Comparison of ENCODE assay signal across 9 mouse cellular contexts in the genomic region with DNA sequence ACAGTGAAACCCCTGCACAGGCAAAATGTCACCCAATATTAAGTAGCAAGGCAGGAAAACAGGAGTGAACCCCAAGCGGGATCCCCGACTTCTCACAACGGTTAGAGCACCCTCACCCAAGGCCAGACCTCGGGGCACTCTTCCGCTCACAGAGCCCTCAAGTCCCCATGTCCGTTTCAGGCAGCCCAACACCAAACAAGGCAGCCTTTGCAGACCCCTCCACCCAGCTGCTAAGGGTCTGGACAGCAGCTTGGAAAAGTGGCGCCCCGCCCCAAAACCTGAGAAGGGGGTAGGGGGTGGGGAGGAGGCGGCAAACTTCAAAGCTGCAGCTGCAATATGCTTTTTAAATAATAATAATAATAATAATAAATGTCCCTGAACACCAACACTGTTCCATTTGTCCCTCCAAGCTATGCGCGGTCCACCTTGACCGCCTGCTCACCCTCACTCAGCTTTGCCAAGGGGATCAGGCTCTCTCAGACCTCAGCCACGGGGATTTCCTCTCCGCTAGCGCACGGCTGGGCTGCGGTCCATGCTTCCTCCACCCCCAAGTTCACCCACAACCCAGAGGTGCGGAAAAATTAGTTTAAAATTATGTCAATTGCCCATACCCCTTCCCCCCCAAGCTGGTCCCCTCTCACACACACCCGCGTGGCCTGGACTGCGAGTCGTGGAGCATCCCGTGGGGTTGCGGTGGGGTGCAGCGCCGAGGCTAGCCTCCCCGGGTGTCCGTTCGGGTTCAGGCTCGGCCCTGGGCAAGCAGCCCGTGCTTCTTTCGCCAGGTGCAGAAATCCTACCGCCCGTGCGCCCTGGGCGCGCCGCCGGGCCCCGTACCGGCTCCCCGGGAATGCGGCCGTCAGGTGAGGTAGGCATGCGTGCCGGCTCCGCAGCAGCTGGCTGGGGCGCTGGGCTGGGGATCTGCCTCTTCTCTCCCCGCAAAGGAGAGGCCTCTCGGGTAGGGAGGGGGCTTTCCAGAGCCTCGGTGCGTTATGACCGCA.
A peak's percentile ranks its signal among the peaks of the same experiment; 100 is the strongest.
DNase-seq lines count a peak whose midpoint lies in the region; ATAC-seq and TF ChIP-seq lines count a peak whose summit lies in the region.
"Had no signal": no experiment of that assay in that cellular context is flagged by ENCODE, and none has a peak within 500 bp of the region (broad histone marks: within the 10 kb centered on the region; RNA-seq: fewer than 3 reads in every experiment).

No protein-coding gene starts in this region.

- DNase-seq in cerebellum, postnatal 14 days = peak; percentile 23 to 28
- DNase-seq in cerebellum, adult 9-10 months = no peak
- DNase-seq in forebrain, postnatal 0 days = no peak
- DNase-seq in thymus, postnatal 4 days = no peak

- 34% methylated on average over 53 of the region's 53 CpGs for WGBS in forebrain, postnatal 0 days
- WGBS in limb, embryonic 15.5 days = 32% methylated on average over 53 of the region's 53 CpGs
- WGBS in stomach, embryonic 14.5 days = 28% methylated on average over 49 of the region's 53 CpGs

- peak; percentile 56 for ATAC-seq in forebrain, postnatal 0 days
- no peak for ATAC-seq in limb, embryonic 15.5 days (ENCODE audit: insufficient number of reproducible peaks, low FRiP score, low TSS enrichment, low read depth)
- ATAC-seq in stomach, embryonic 14.5 days (ENCODE audit: insufficient number of reproducible peaks, insufficient read depth, low FRiP score, low read depth) = peak; percentile 42; the same call in 1 of the 2 replicates
- ATAC-seq in megakaryocyte progenitor cell, adult 5-6 weeks (replicated peaks; ENCODE audit: poor library complexity) = no peak

- peak overlapping the region; percentile 72 for H3K4me2 ChIP-seq in forebrain, postnatal 0 days (ENCODE audit: low read depth)
- H3K4me2 ChIP-seq in limb, embryonic 15.5 days = peak overlapping the region; percentile 80
- peak overlapping the region; percentile 67 for H3K4me2 ChIP-seq in stomach, embryonic 14.5 days (replicated peaks; ENCODE audit: low read depth, low read length)

- H3K4me3 ChIP-seq in ES-Bruce4 (ENCODE audit: low read depth, low read length) = peak overlapping the region; percentile 81
- peak overlapping the region; percentile 45 for H3K4me3 ChIP-seq in forebrain, postnatal 0 days (ENCODE audit: low read depth, low read length)
- H3K4me3 ChIP-seq in limb, embryonic 15.5 days = peak overlapping the region; percentile 43
- peak overlapping the region; percentile 31 for H3K4me3 ChIP-seq in stomach, embryonic 14.5 days (ENCODE audit: low read depth, low read length)
- H3K4me3 ChIP-seq: erythroblast, embryonic 14.5 days had no signal

- no peaks in the 10 kb centered on the region for H3K36me3 ChIP-seq in ES-Bruce4 (ENCODE audit: control insufficient read depth, insufficient read depth, low read length, poor library complexity, severe bottlenecking)
- no peaks in the 10 kb centered on the region for H3K36me3 ChIP-seq in forebrain, postnatal 0 days (ENCODE audit: insufficient read depth)
- H3K36me3 ChIP-seq in limb, embryonic 15.5 days = no peaks in the 10 kb centered on the region
- H3K36me3 ChIP-seq in stomach, embryonic 14.5 days (ENCODE audit: control insufficient read depth, insufficient read depth, low read length) = no peaks in the 10 kb centered on the region

- no peak overlapping the region for H3K27ac ChIP-seq in ES-Bruce4 (ENCODE audit: insufficient read depth, low read length)
- H3K27ac ChIP-seq in forebrain, postnatal 0 days (ENCODE audit: low read depth, low read length) = peak overlapping the region; percentile 71
- no peak overlapping the region for H3K27ac ChIP-seq in limb, embryonic 15.5 days
- H3K27ac ChIP-seq in stomach, embryonic 14.5 days (ENCODE audit: low read length) = no peak overlapping the region

- TF ChIP-seq CTCF in ES-Bruce4 (IDR thresholded peaks at IDR 0.05; ENCODE audit: low read depth, low read length) = no peak
- no peak for TF ChIP-seq CTCF in forebrain, postnatal 0 days (IDR thresholded peaks at IDR 0.05; ENCODE audit: low read depth)

- no peaks in the 10 kb centered on the region for H3K9me3 ChIP-seq in ES-Bruce4 (replicated peaks; ENCODE audit: control insufficient read depth, insufficient read depth, low read length, poor library complexity, severe bottlenecking)
- no peaks in the 10 kb centered on the region for H3K9me3 ChIP-seq in forebrain, postnatal 0 days (ENCODE audit: low read length)
- H3K9me3 ChIP-seq in limb, embryonic 15.5 days = no peaks in the 10 kb centered on the region
- H3K9me3 ChIP-seq in stomach, embryonic 14.5 days (ENCODE audit: control insufficient read depth, low read depth, low read length) = no peaks in the 10 kb centered on the region

- no peak for TF ChIP-seq POLR2A in ES-Bruce4 (IDR thresholded peaks at IDR 0.05; ENCODE audit: insufficient read depth, low read length)

- H3K27me3 ChIP-seq in ES-Bruce4 (ENCODE audit: control insufficient read depth, insufficient read depth, low read length, poor library complexity, severe bottlenecking) = no peaks in the 10 kb centered on the region
- H3K27me3 ChIP-seq in forebrain, postnatal 0 days (ENCODE audit: insufficient read depth, low read length) = no peaks in the 10 kb centered on the region; the same call in 1 of the 2 replicates
- peaks cover 49% of the 10 kb centered on the region for H3K27me3 ChIP-seq in limb, embryonic 15.5 days
- 0 out of 2 replicates have a peak, but pooled peaks cover 3% of the 10 kb centered on the region for H3K27me3 ChIP-seq in stomach, embryonic 14.5 days (ENCODE audit: control insufficient read depth, insufficient read depth, low read length)

- peak overlapping the region; percentile 45 for H3K9ac ChIP-seq in ES-Bruce4 (ENCODE audit: low read depth, poor library complexity, severe bottlenecking)
- peak overlapping the region; percentile 52 for H3K9ac ChIP-seq in forebrain, postnatal 0 days
- no peak overlapping the region for H3K9ac ChIP-seq in limb, embryonic 15.5 days
- no peak overlapping the region for H3K9ac ChIP-seq in stomach, embryonic 14.5 days (replicated peaks; ENCODE audit: low read depth, low read length)

- TF ChIP-seq EP300 in ES-Bruce4 (IDR thresholded peaks at IDR 0.05; ENCODE audit: insufficient read depth, low read depth, low read length) = no peak

- H3K4me1 ChIP-seq in ES-Bruce4 (ENCODE audit: control insufficient read depth, insufficient read depth, low read length) = no peaks in the 10 kb centered on the region
- H3K4me1 ChIP-seq in forebrain, postnatal 0 days (ENCODE audit: insufficient read depth) = no peaks in the 10 kb centered on the region
- peaks cover 7% of the 10 kb centered on the region; the same call in 1 of the 2 replicates for H3K4me1 ChIP-seq in limb, embryonic 15.5 days
- no peaks in the 10 kb centered on the region for H3K4me1 ChIP-seq in stomach, embryonic 14.5 days (ENCODE audit: control insufficient read depth, insufficient read depth, low read length)

Comparison
In these comparisons a context has a peak if more than half of its experiments do, and no peak if none do; other contexts are left out.
1. DNase-seq: peak in cerebellum, postnatal 14 days (2 of 2); none in cerebellum, adult 9-10 months (single experiment), forebrain, postnatal 0 days (single experiment) and thymus, postnatal 4 days (single experiment).
2. H3K4me3 ChIP-seq: peak in every context shown above with its lines; median percentile 81 in ES-Bruce4; 45 in forebrain, postnatal 0 days; 43 in limb, embryonic 15.5 days; 31 in stomach, embryonic 14.5 days.
3. H3K9ac ChIP-seq: peak in ES-Bruce4 (single experiment) and forebrain, postnatal 0 days (single experiment); none in limb, embryonic 15.5 days (single experiment) and stomach, embryonic 14.5 days (single experiment).
4. ATAC-seq: peak in forebrain, postnatal 0 days (single experiment) and stomach, embryonic 14.5 days (single experiment); none in limb, embryonic 15.5 days (single experiment) and megakaryocyte progenitor cell, adult 5-6 weeks (single experiment).
5. Peak in every context shown above with its lines, with median percentiles within 50 percentile points of each other: H3K4me2 ChIP-seq.